Mouse (Mus musculus) lung, adult 2 months (tissue): Measurements from ENCODE around the gene Tuba8. TPM values are rescaled to one million over a fixed set of nuclear protein-coding genes. Genes with fewer than 3 reads are reported as not detected.

Source experiments
- DNase-seq: peaks from one replicate; pipeline ENCODE4 v3.0.0; 2022
- H3K4me1 ChIP-seq: fragments of 200-500 bp; 2 replicates; pipeline ENCODE4 v1.6.1; 2011; ENCODE audit warnings: low read length; ENCODE audit not compliant: control insufficient read depth, insufficient read depth
- H3K4me3 ChIP-seq: fragments of 200-500 bp; replicated peaks from 2 replicates; pipeline ENCODE3; 2011; ENCODE audit warnings: low read depth, mild to moderate bottlenecking, control low read depth, low read length; ENCODE audit errors: extremely low read depth
- CTCF ChIP-seq: fragments of 200-500 bp; IDR thresholded peaks from 2 replicates; pipeline ENCODE4 v1.5.1; 2011; ENCODE audit warnings: mild to moderate bottlenecking, low read length, control low read depth; ENCODE audit not compliant: insufficient read depth
- POLR2A ChIP-seq: fragments of 200-500 bp; IDR thresholded peaks from 2 replicates; pipeline ENCODE4 v1.6.1; 2011; ENCODE audit warnings: low read depth, mild to moderate bottlenecking, control low read depth, low read length, borderline replicate concordance; ENCODE audit errors: extremely low read depth
- WGBS: fragments of 180-500 bp; shearing (Covaris S2); methylation state at CpG from one replicate; pipeline ENCODE4 v1.1.7; 2018; 5-methylcytosine and 5-hydroxymethylcytosine counted together
- polyA plus RNA-seq: library from polyadenylated mRNA; depleted of rRNA; stranded (reverse); fragments of >200 nt; gene quantifications from 2 replicates; pipeline ENCODE4 v1.2.3, GENCODE M21; 2012; rRNA removed

Tuba8 gene
- polyA plus RNA-seq, 1 experiment: 12.0 TPM

DNA sequence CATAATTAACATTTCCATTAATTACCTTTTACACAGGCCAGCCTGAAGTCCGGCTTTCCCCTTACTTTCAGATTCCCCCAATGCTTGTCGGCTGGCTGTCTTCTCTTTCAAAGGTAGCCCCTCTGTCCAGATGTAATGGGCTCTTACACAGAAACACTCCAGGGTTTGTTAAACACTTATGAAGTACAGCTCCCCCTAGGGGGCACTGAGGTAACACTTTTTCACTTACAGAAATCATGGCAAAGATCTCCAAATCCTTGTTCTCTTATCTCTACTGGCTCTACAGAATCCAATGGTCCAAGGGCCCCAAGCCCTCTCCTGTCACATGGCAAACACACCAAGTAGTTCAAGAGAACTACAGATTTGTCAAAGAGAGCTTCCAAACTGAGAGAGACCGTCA lies 63.9 kb downstream of the Tuba8 start:
- 76% methylated on average over 3 of the region's 3 CpGs for WGBS
- no peak overlapping the region for H3K4me3 ChIP-seq
- DNase-seq: no peak
- TF ChIP-seq POLR2A (no peak), CTCF (no peak)
- H3K4me1 ChIP-seq: no peaks in the 10 kb centered on the region

Other genes with a start within 250 kb of the Tuba8 start
- gene Mical3, start 79.7 kb upstream of the Tuba8 start, polyA plus RNA-seq: 17.8 and 24.3 TPM in 2 replicates
- 13.0 and 13.5 TPM in 2 replicates for gene Pex26, start 27.0 kb upstream of the Tuba8 start, polyA plus RNA-seq
- gene Usp18, start 35.2 kb downstream of the Tuba8 start, polyA plus RNA-seq: 10.3 and 15.0 TPM in 2 replicates
- gene Slc6a13, start 89.5 kb downstream of the Tuba8 start, polyA plus RNA-seq: 0.70 and 0.76 TPM in 2 replicates
- gene Slc6a12, start 132.4 kb downstream of the Tuba8 start, polyA plus RNA-seq: 0.54 and 0.66 TPM in 2 replicates